Mouse (Mus musculus) erythroblast, embryonic 14.5 days (primary cell): ENCODE measurements around the gene Rbfox3. TPM values are rescaled to one million over a fixed set of nuclear protein-coding genes. Genes with fewer than 3 reads are reported as not detected.

Experiments used
- H3K27me3 ChIP-seq: 2 replicates; pipeline ENCODE4 v1.6.1; 2012; ENCODE audit warnings: inconsistent platforms; ENCODE audit not compliant: control insufficient read depth
- H3K36me3 ChIP-seq: 2 replicates; pipeline ENCODE4 v1.6.1; 2012; ENCODE audit warnings: mild to moderate bottlenecking, inconsistent platforms; ENCODE audit not compliant: control insufficient read depth
- H3K4me1 ChIP-seq: 2 replicates; pipeline ENCODE4 v1.6.1; 2012; ENCODE audit warnings: inconsistent platforms; ENCODE audit not compliant: control insufficient read depth
- H3K4me3 ChIP-seq: replicated peaks from 2 replicates; pipeline ENCODE3; 2012; ENCODE audit warnings: moderate library complexity, mild to moderate bottlenecking, inconsistent platforms
- H3K9me3 ChIP-seq: 2 replicates; pipeline ENCODE4 v1.6.1; 2012; ENCODE audit warnings: low read length, inconsistent platforms, mixed read lengths; ENCODE audit not compliant: control insufficient read depth
- GATA1 ChIP-seq: IDR thresholded peaks from 2 replicates; pipeline ENCODE4 v1.6.1; 2012; ENCODE audit warnings: low read length, inconsistent platforms, mixed read lengths
- TAL1 ChIP-seq: IDR thresholded peaks from 3 replicates; pipeline ENCODE4 v1.6.1; 2012; ENCODE audit warnings: low read length, inconsistent platforms, mixed read lengths
- polyA plus RNA-seq: library from polyadenylated mRNA; stranded (reverse); fragments of >175 nt; gene quantifications from 2 replicates; pipeline ENCODE4 v1.2.3, GENCODE M21; 2012

Rbfox3 gene
- polyA plus RNA-seq, 1 experiment: 0.02 TPM

GRCm38 (mm10) chr11:118858305-118858704 lies 53.1 kb downstream of the Rbfox3 start:
- Histone ChIP-seq H3K4me3 (no peak overlapping the region), H3K27me3 (no peaks in the 10 kb centered on the region), H3K4me1 (no peaks in the 10 kb centered on the region), H3K9me3 (no peaks in the 10 kb centered on the region), H3K36me3 (no peaks in the 10 kb centered on the region)
- no peak for TF ChIP-seq TAL1
- no peak for TF ChIP-seq GATA1

GRCm38 (mm10) chr11:118851391-118851790 lies 60.0 kb downstream of the Rbfox3 start:
- H3K4me3 ChIP-seq: no peak overlapping the region
- H3K4me1 ChIP-seq: no peaks in the 10 kb centered on the region
- H3K9me3 ChIP-seq: no peaks in the 10 kb centered on the region
- no peaks in the 10 kb centered on the region for H3K27me3 ChIP-seq
- TF ChIP-seq TAL1 (no peak), GATA1 (no peak)
- H3K36me3 ChIP-seq: no peaks in the 10 kb centered on the region

DNA sequence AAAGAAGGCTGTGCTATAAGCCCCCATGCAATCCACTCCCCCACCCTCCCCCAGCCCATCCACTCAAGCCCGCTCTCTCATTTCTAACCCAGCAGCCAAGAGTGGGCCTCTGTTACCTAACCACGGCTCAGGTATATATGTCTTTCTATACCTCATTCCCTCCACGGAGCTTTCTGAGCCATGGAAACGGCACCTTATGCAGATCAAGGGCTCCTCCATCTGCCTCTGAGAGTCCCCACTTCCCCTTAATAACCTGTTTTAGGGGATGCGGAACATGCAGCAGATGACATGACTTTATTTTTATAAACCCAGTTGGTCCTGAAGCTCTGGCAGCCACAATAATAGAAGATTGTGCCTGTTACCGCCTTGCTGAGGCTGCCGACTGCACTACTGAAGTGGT lies 63.4 kb downstream of the Rbfox3 start:
- Histone ChIP-seq H3K27me3 (no peaks in the 10 kb centered on the region), H3K4me3 (no peak overlapping the region), H3K4me1 (no peaks in the 10 kb centered on the region), H3K9me3 (no peaks in the 10 kb centered on the region), H3K36me3 (no peaks in the 10 kb centered on the region)
- TF ChIP-seq TAL1 (no peak), GATA1 (no peak)

DNA sequence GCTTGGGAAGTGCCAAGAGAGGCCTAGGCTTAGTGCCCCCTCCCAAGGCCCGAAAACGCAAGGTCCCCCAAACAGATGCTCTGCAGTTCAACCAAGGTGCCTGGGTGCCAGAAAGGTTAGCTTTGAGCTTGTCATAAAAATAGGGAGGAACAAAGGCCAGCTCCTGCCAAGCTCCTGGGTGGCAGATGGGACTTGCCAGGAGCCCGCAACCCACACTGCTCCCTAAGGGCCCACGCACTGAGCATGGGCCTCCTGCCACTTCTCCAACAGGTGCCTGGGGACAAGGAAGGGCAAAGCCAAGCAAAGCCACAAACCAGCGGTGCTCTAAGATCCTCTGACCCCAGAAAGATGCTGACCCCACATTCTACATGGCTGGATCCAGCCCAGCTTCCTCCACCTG lies 70.4 kb downstream of the Rbfox3 start:
- no peaks in the 10 kb centered on the region for H3K27me3 ChIP-seq
- H3K36me3 ChIP-seq: no peaks in the 10 kb centered on the region
- TF ChIP-seq GATA1: no peak
- TF ChIP-seq TAL1: no peak
- H3K4me3 ChIP-seq: no peak overlapping the region
- H3K4me1 ChIP-seq: no peaks in the 10 kb centered on the region
- H3K9me3 ChIP-seq: no peaks in the 10 kb centered on the region

GRCm38 (mm10) chr11:118838167-118838566 lies 73.2 kb downstream of the Rbfox3 start:
- TF ChIP-seq TAL1 (no peak), GATA1 (no peak)
- no peaks in the 10 kb centered on the region for H3K36me3 ChIP-seq
- no peaks in the 10 kb centered on the region; the same call in 1 of the 2 replicates for H3K9me3 ChIP-seq
- no peaks in the 10 kb centered on the region for H3K27me3 ChIP-seq
- H3K4me3 ChIP-seq: no peak overlapping the region
- no peaks in the 10 kb centered on the region for H3K4me1 ChIP-seq

- TF ChIP-seq TAL1 (no peak), GATA1 (no peak)
- Histone ChIP-seq H3K4me3 (no peak overlapping the region), H3K36me3 (no peaks in the 10 kb centered on the region), H3K9me3 (no peaks in the 10 kb centered on the region; the same call in 1 of the 2 replicates), H3K27me3 (no peaks in the 10 kb centered on the region), H3K4me1 (no peaks in the 10 kb centered on the region)
These were observed 74.5 kb downstream of the Rbfox3 start for GRCm38 (mm10) chr11:118836889-118837288.

- Histone ChIP-seq H3K9me3 (no peaks in the 10 kb centered on the region; the same call in 1 of the 2 replicates), H3K36me3 (no peaks in the 10 kb centered on the region), H3K27me3 (no peaks in the 10 kb centered on the region), H3K4me1 (no peaks in the 10 kb centered on the region), H3K4me3 (no peak overlapping the region)
- TF ChIP-seq TAL1: no peak
- TF ChIP-seq GATA1: no peak
These were observed 78.5 kb downstream of the Rbfox3 start for GRCm38 (mm10) chr11:118832793-118833481.

DNA sequence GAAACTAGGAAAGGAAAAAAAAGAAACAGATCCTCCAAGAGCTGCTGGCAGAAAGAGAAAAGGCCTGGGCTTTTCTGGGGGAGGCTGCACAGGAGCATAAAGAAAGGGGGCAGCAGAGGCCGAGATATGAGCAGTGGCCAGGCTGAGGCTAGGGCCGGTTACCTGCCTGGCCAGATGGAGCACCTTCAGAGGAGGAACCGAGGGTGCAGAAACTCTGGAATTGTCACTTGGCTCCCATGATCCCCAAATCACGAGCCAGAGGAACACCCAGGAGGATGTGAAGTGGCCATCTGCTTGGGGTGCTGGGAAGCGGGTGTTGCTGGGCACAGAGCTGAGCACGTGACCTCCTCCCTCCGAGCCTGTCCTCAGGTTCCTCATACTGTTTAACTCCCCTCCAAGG lies 79.7 kb downstream of the Rbfox3 start:
- H3K4me3 ChIP-seq: no peak overlapping the region
- H3K4me1 ChIP-seq: no peaks in the 10 kb centered on the region
- H3K9me3 ChIP-seq: no peaks in the 10 kb centered on the region; the same call in 1 of the 2 replicates
- TF ChIP-seq GATA1: no peak
- TF ChIP-seq TAL1: no peak
- H3K36me3 ChIP-seq: no peaks in the 10 kb centered on the region
- H3K27me3 ChIP-seq: no peaks in the 10 kb centered on the region

GRCm38 (mm10) chr11:118825280-118826094 lies 85.9 kb downstream of the Rbfox3 start:
- Histone ChIP-seq H3K4me1 (no peaks in the 10 kb centered on the region), H3K4me3 (no peak overlapping the region), H3K9me3 (no peaks in the 10 kb centered on the region), H3K36me3 (no peaks in the 10 kb centered on the region), H3K27me3 (no peaks in the 10 kb centered on the region)
- TF ChIP-seq GATA1 (no peak), TAL1 (no peak)
